Mouse (Mus musculus) cerebellum, adult 9-10 months (tissue): ENCODE results near the gene Fam25c.
A peak's percentile ranks its signal among the peaks of the same experiment; 100 is the strongest.
"Not testable (repeated sequence)": the region's sequence is repeated elsewhere in the genome, so short reads cannot be mapped to it uniquely, and the experiment has no call there.

ENCODE experiments used
- DNase-seq: peaks from one replicate; pipeline ENCODE4 v3.0.0; 2022

Gene Fam25c

DNA sequence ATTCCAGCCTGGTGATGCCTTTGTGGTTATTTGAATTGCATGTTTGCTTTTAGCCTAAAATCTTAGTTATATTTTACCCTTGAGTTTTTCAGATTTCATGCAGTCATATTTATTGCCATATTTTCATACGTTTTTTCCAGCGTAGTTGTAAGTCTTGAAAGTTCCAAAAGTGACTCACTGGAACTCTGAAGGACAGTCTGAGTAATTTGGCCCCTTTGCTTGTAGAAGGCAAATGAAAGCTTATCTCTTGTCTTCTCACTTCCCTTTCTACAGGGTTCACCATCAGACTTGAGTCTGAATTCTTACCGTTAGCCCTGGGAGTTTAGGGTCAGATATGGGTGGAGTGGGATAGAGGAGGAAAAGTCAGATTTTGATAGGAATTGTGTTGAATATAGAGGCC lies 28.6 kb downstream of the Fam25c start:
- no peak for DNase-seq

- no peak for DNase-seq
Measured at GRCm38 (mm10) chr14:34323576-34324085, 31.6 kb downstream of the Fam25c start.

DNA sequence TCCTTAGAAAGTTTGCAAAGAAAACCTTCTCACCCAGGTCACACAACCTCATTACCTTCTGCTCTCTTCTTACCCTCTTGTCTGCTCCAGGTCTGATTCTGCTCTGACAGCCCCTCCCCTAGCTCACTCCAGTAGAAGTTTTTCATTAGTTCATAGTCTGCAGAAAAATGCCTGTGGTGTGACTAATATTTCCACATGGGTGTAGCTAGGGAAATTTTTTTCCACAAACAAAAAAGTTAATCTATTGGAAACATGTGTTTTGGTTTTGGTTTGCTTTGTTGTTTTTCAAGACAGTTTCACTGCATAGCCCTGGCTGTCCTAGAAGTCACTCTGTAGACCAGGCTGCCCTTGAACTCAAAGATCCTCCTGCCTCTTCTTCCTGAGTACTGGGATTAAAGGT lies 37.1 kb downstream of the Fam25c start:
- DNase-seq: no peak

DNA sequence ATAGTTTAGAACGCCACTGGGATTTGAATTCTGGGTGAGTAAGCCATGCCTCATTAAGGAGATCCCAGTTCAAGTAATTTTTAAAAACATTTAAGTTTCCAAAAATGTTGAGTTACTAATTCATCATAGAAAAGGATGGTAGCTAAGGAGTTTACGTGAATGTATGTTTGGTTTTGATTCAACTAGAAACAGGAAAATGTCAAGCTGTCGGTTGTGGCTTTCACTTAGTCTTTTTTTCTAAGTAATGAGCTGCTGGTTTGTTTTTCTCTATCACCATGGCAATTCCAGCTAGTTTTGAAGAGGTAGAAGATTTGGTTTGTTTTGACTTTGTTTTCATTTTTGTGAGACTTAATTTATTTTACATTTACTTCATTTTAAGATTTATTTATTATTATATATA lies 37.8 kb downstream of the Fam25c start:
- DNase-seq: no peak

GRCm38 (mm10) chr14:34316346-34316745 lies 38.9 kb downstream of the Fam25c start:
- DNase-seq: no peak

DNA sequence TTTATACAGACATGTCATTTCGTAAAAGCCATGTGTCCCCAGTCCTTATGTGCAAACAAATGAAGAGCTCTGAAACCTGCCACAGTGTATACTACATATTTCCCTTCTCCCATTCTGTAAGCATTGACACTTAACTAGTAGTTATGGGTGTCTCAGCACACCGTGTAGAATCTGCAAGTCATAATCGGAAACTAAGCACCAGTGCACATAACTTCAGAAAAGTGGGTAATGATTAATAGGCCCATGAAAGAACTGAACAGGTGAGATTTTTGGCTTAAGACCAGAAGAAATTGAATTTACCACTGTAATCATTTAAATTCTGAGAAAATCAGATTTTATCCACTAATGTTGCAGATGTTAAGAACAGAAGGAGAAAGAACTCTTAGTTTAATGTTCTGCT lies 40.4 kb downstream of the Fam25c start:
- DNase-seq: no peak

DNA sequence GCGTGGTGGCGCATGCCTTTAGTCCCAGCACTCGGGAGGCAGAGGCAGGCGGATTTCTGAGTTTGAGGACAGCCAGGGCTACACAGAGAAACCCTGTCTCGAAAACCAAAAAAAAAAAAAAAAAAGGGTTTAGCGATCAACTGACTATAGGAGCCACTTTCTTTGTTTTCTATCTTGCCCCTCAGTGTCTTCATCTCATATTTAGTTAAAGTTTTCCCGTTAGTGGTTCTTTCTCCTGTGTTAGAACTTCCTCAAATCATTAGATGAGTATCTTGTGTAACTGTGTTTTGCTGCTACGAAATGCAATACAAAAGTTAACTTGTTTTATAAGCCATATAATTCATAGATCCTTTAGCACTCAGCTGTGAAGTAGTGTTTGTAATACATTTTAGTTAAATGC lies 40.9 kb downstream of the Fam25c start:
- not testable (repeated sequence) for DNase-seq

DNA sequence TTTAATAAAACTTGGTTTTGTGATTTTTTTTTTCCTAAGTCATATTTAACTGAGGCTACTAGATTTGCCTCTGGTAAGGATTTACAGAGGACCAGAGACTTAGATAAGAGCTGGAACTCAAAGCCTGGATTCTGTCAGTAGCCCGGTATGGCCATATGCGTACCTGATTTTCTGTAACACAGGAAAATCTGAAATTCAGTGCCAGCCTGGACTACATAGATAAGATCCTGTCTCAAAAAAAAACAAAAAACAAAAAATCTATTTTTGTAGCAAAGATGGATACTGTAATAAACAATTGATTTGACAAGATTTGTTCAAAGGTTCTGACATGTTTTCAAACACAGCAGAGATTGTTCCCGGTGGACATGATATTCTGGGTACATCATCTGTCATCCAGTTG lies 41.6 kb downstream of the Fam25c start:
- DNase-seq: no peak

DNA sequence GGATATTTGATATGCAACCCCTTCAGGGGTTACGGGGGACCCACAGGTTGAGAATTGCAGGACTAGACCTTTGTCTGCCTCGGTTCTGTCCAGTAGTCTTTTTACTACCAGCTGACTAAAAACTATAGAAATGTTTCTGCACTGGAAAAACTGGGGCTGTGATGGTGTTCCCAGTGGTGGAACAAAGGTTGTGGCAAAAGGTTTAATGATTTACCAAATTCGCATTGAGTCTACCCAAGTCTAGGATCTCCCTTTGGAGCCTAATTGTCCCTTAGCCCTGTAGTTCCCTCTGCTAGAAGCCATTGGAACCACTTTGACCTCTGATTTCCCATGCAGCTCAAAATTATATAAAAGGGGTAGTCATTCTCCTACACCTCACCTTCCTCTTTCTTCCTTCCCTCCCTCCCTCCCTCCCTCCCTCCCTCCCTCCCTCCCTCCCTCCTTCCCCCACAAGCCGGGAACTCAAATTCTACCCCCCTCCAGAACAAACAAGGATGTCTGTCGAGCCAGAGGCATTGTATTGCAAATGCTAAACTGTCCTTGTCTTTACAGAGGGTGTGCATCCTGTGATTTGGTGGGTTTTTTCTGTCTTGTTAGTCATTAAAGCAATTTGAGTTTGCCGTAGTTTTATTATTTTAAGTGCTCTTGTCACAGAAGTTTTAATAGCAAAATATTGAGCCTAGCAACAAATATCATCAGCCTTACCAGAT lies 42.7 kb downstream of the Fam25c start:
- no peak for DNase-seq

- DNase-seq: peak; percentile 55
Measured at GRCm38 (mm10) chr14:34311691-34312090, 43.5 kb downstream of the Fam25c start.

- DNase-seq: peak; percentile 68
Measured at GRCm38 (mm10) chr14:34311021-34311631, 44.1 kb downstream of the Fam25c start.

GRCm38 (mm10) chr14:34310234-34310965 lies 44.8 kb downstream of the Fam25c start, which contains the start of the genes Shld2 and Glud1:
TSS of gene Shld2 (minus strand) at chr14:34310493.
TSS of gene Glud1 (plus strand) at chr14:34310727.
- DNase-seq: peak; percentile 94

GRCm38 (mm10) chr14:34309907-34310233 lies 45.4 kb downstream of the Fam25c start:
- DNase-seq: peak; percentile 72

- DNase-seq: peak; percentile 59
Measured at GRCm38 (mm10) chr14:34309266-34309665, 46.0 kb downstream of the Fam25c start.

DNA sequence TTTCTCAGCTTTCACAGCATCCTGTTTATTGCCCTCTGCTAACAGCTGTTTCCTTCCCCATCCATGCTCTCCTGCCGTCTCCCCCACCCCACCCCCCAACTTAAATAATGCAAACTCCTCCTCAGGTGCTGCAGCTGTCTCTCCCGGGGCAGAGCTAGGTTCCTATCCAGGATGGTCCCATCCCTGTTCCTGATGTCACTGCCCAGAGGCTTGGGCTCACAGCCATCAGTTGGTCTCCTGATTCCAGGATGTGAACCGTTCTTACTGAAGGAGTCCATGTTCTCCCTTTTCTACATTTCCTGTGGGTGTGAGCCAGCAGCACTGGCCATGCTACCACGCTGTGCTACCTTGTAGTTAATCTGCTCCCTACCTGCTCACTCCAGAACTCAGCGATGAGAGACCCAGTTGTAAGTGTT lies 52.0 kb downstream of the Fam25c start:
- no peak for DNase-seq

GRCm38 (mm10) chr14:34302681-34303242 lies 52.5 kb downstream of the Fam25c start:
- no peak for DNase-seq
